Mouse (Mus musculus) colon, adult 2 months (tissue): Measurements from ENCODE around the gene Tinf2. TPM values are rescaled to one million over a fixed set of nuclear protein-coding genes. Genes with fewer than 3 reads are reported as not detected.

Experiments
- polyA plus RNA-seq: library from polyadenylated mRNA; depleted of rRNA; stranded (reverse); fragments of >200 nt; gene quantifications from 2 replicates; pipeline ENCODE4 v1.2.3, GENCODE M21; 2012; rRNA removed

The Tinf2 gene
- 9.6 and 11.9 TPM in 2 replicates for polyA plus RNA-seq

DNA sequence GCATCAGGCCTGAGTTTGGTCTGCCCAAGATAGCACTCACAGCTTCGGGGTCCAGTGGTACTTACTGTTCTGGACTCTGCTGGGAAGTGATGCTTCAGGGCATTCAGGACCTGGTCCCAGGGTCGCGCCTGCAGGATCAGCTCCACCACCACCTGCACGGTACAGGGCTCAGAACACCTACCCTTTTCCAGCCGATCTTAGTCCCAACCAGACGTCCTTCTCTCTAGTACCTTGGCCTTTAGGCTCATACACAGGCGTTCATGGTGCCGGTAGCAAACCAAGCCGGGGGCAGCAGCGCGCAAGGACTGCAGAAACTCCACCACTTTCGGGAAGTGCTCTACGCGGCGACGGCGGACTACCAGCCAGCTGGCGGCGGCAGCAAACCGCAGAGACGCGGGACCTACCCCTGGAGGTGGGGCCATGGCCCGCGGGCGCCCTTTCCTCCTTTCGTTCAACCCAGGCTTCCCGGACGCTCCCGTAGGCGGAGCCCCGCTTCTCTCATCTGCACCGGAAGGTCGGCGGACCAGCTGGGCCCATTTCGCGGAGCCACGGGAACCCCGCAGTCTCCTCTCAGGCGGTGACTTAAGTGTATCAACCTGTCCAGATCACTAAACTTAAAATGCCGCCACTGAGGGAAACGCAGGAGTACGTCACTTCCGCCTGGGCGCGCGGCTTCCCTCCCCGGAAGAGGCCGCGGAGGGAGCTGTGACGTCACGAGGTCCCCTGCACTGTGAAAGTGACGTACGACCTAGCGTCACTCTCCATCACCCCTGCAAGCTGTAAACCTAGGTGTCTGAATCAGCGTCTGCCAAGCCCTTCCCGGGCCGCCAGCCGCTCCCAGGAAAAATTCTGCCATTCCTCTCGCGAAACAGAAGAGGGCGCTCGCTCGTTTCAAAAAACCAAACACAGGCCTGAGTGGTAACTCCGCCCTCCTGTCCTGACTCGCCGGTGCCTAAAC lies at the start of gene Tinf2:
TSS of gene Tinf2 (minus strand) at position 661 of the 958 bp plus-strand sequence.

GRCm38 (mm10) chr14:55721700-55722437 lies 40.2 kb upstream of the Tinf2 start, which contains the start of gene Rabggta:
Rabggta (minus strand) TSS chr14:55722263.

GRCm38 (mm10) chr14:55713729-55714122 lies 32.1 kb upstream of the Tinf2 start, which contains the start of gene Tgm1:
Tgm1 (minus strand) TSS chr14:55713926.

DNA sequence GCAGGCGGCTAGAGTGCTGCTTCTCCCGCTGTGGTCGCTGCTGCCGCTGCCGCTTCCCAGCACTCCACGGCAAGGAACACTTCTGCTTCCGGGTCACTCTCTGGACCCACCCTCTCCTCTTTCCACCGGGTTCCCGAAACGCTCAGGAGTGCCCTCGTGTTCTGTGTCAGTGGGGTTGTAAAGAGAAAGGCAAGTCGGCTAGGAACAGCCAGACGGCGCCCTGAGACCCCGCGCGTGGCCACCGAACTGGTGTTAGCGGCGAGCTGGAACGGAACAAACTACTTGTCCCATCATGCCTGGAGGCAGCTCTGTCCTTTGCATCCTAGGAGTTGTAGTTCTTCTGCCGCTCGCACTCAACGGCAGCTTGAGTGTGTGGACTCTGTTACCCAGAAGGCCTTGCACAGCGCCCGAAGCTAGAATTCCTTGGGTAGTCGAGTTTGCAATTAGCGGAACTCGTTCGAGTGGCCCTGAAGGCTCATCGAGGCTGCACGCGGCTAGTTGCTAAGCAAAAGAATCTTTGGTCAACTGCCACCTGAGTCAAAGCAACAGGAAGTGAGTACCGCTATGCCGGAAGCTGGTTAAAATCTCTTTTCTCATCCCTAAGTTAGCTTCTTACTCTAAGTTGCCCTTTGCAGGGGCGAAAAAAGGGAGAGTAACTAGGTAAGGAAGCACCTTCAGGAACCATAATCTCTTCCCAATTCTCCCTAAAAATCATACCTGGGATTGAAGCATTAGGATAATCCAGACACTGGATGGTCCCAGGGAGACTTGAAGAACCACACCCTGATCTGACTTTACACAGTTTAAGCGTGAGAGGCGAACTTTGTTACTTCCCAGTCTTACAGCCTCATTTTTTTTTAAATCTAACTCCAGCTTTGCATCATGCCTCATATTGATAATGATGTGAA lies 9.5 kb downstream of the Tinf2 start, which contains the start of the genes Gmpr2 and Nedd8:
TSS of gene Gmpr2 (plus strand) at position 109 of the 908 bp plus-strand sequence.
TSS of gene Nedd8 (minus strand) at position 292 of the 908 bp plus-strand sequence.

GRCm38 (mm10) chr14:55659960-55660573 lies 21.6 kb downstream of the Tinf2 start, which contains the start of gene Mdp1:
Mdp1 (minus strand) TSS chr14:55660508.

DNA sequence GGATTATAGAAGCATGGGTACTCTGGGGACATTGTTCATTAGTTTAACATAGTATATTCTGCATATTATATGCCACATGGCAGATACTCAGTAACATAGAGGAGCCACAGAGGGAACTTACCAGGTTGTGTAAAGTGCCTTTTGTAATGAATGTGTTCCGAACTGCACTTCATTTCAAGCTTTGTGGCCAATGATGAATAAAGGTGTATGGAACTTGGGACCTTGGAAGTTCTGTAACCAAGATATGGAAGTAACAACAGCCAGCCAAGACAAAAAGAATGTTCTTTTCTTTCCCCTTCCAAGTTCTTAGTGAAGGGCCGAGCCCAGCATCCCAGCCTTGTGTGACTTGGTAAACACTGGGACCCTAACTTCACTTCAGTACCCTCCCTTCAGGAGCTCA lies 31.7 kb downstream of the Tinf2 start, which contains the start of gene Tssk4:
TSS of gene Tssk4 (plus strand) at position 301 of the 400 bp plus-strand sequence.

DNA sequence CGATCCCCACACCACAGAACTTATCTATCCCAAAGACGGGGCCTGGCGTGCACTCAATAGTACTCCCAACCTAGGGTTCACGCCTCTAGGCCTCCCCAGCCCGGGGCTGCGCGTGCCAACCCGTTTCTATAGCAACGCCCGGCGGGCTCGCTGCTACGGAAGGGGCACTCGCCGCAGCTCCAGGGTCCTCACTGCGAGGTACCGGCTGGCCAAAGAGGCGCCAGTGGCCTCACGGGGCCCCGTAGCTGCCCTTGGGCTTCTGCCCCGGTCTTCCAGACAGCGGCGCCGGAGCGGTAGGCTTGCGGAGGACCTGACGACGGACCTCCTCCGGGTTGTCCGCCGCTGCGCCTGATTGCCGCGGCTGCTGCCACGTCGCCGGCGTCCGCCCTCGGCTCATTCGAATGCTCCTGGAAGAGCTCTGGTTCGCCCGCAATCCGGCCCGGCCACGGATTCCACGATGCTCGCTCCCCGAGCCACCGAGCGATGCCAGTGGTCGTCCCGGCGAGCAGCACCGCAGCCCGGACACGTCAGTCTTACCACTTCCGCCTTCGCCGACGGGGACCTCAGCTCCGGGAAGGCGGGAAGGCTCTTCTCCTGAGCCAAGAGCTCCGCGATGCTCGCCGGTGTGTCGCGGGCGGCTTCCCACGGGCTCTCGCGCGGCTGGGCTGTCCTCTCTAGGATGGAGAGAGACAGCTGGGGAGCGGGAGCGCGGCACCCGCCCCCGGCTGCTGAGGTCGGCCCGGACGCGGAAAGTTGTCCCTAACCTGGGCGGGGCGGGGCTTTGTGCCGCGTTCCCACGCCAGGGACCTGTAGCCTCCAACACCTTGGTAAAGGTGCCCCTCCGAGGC lies 38.3 kb downstream of the Tinf2 start, which contains the start of gene Tm9sf1:
TSS of gene Tm9sf1 (minus strand) at position 747 of the 848 bp plus-strand sequence.

DNA sequence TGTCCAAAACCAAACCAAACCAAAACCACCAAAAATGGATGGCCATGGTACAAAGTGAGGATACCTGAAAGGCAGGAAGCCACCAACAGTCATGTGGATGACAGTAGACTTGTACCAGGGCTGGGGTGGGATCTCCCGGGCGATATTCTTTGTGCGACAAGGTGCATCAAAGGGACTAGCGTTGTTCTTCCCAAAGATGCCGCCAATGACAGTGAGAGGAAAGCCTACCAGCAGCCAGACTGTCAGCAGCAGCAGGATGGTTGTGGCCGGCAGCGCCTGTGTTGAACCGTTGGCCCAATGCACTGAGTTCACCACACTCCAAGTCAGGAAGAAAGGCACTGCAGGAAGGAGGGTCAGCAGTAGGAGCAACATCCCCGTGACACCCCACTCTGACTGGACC lies 43.8 kb downstream of the Tinf2 start, which contains the start of gene Gm49378:
TSS of gene Gm49378 (minus strand) at position 101 of the 400 bp plus-strand sequence.

GRCm38 (mm10) chr14:55635523-55636007 lies 46.1 kb downstream of the Tinf2 start, which contains the start of gene Ipo4:
Ipo4 (minus strand) TSS chr14:55635957.

Other genes starting within 250 kb of the Tinf2 start
- 37.1 and 41.5 TPM in 2 replicates for gene Dhrs4, start 203.1 kb downstream of the Tinf2 start, polyA plus RNA-seq
- 2.1 and 5.1 TPM in 2 replicates for gene Carmil3, start 191.2 kb downstream of the Tinf2 start, polyA plus RNA-seq
- 0.24 and 0.66 TPM in 2 replicates for gene Cpne6, start 171.4 kb downstream of the Tinf2 start, polyA plus RNA-seq
- not detected in 2 replicates for gene Nrl, start 156.8 kb downstream of the Tinf2 start, polyA plus RNA-seq
- gene Pck2, start 141.6 kb downstream of the Tinf2 start, polyA plus RNA-seq = 45.8 and 47.0 TPM in 2 replicates
- 132 and 151 TPM in 2 replicates for gene Dcaf11, start 121.8 kb downstream of the Tinf2 start, polyA plus RNA-seq
- 0.83 TPM in 1 of 2 replicates, not detected in the other for gene A730061H03Rik, start 121.4 kb downstream of the Tinf2 start, polyA plus RNA-seq
- 0.16 and 0.64 TPM in 2 replicates for gene Fitm1, start 106.2 kb downstream of the Tinf2 start, polyA plus RNA-seq
- 60.5 and 62.2 TPM in 2 replicates for gene Psme1, start 103.7 kb downstream of the Tinf2 start, polyA plus RNA-seq
- gene Emc9, start 96.5 kb downstream of the Tinf2 start, polyA plus RNA-seq = 14.9 and 15.9 TPM in 2 replicates
- gene Psme2, start 90.7 kb downstream of the Tinf2 start, polyA plus RNA-seq = 67.0 and 77.2 TPM in 2 replicates
- 42.8 and 44.3 TPM in 2 replicates for gene Rnf31, start 90.1 kb downstream of the Tinf2 start, polyA plus RNA-seq
- gene Irf9, start 78.2 kb downstream of the Tinf2 start, polyA plus RNA-seq = 50.4 and 62.3 TPM in 2 replicates
- gene Rec8, start 63.8 kb downstream of the Tinf2 start, polyA plus RNA-seq = 0.84 and 4.8 TPM in 2 replicates
- 57.2 and 66.6 TPM in 2 replicates for gene Ipo4, start 45.9 kb downstream of the Tinf2 start, polyA plus RNA-seq
- 8.0 and 15.1 TPM in 2 replicates for gene Gm49378, start 43.9 kb downstream of the Tinf2 start, polyA plus RNA-seq
- 125 and 156 TPM in 2 replicates for gene Tm9sf1, start 38.0 kb downstream of the Tinf2 start, polyA plus RNA-seq
- gene Tssk4, start 31.6 kb downstream of the Tinf2 start, polyA plus RNA-seq = 3.1 and 3.2 TPM in 2 replicates
- 31.8 and 34.4 TPM in 2 replicates for gene Mdp1, start 21.3 kb downstream of the Tinf2 start, polyA plus RNA-seq
- gene Gmpr2, start 9.9 kb downstream of the Tinf2 start, polyA plus RNA-seq = 9.8 and 10.0 TPM in 2 replicates
- gene Nedd8, start 9.7 kb downstream of the Tinf2 start, polyA plus RNA-seq = 171 and 229 TPM in 2 replicates
- gene Tgm1, start 32.1 kb upstream of the Tinf2 start, polyA plus RNA-seq = 0.56 and 0.90 TPM in 2 replicates
- gene Rabggta, start 40.4 kb upstream of the Tinf2 start, polyA plus RNA-seq = 46.1 and 50.9 TPM in 2 replicates
- 60.1 and 67.8 TPM in 2 replicates for gene Dhrs1, start 63.9 kb upstream of the Tinf2 start, polyA plus RNA-seq
- 10.2 and 12.2 TPM in 2 replicates for gene Nop9, start 63.9 kb upstream of the Tinf2 start, polyA plus RNA-seq
- gene Cideb, start 76.6 kb upstream of the Tinf2 start, polyA plus RNA-seq = 78.1 and 83.2 TPM in 2 replicates
- gene Ltb4r2, start 79.6 kb upstream of the Tinf2 start, polyA plus RNA-seq = 1.9 and 2.0 TPM in 2 replicates
- 1.5 and 2.1 TPM in 2 replicates for gene Ltb4r1, start 84.1 kb upstream of the Tinf2 start, polyA plus RNA-seq
- 7.3 and 12.7 TPM in 2 replicates for gene Adcy4, start 102.3 kb upstream of the Tinf2 start, polyA plus RNA-seq
- 29.1 and 36.1 TPM in 2 replicates for gene Ripk3, start 107.0 kb upstream of the Tinf2 start, polyA plus RNA-seq
- 20.1 and 23.7 TPM in 2 replicates for gene Nfatc4, start 141.3 kb upstream of the Tinf2 start, polyA plus RNA-seq
- gene Nynrin, start 172.2 kb upstream of the Tinf2 start, polyA plus RNA-seq = 4.1 and 4.5 TPM in 2 replicates
- gene Cbln3, start 202.6 kb upstream of the Tinf2 start, polyA plus RNA-seq = 2.8 TPM in 2 replicates
- 44.3 and 49.9 TPM in 2 replicates for gene Khnyn, start 203.1 kb upstream of the Tinf2 start, polyA plus RNA-seq
- gene Sdr39u1, start 218.5 kb upstream of the Tinf2 start, polyA plus RNA-seq = 36.9 and 38.3 TPM in 2 replicates